Mouse (Mus musculus): ENCODE data around the gene Dcaf10. TPM values are rescaled to one million over a fixed set of nuclear protein-coding genes. Genes with fewer than 3 reads are reported as not detected.

The Dcaf10 gene
- polyA plus RNA-seq (2014; fragmentation: Illumina TruSeq; extraction: RNeasy Lipid Tissue Mini Kit (QIAGEN cat#74804); ENCODE audit: insufficient read depth, low read depth, low replicate concordance), result 8.1 TPM

DNA sequence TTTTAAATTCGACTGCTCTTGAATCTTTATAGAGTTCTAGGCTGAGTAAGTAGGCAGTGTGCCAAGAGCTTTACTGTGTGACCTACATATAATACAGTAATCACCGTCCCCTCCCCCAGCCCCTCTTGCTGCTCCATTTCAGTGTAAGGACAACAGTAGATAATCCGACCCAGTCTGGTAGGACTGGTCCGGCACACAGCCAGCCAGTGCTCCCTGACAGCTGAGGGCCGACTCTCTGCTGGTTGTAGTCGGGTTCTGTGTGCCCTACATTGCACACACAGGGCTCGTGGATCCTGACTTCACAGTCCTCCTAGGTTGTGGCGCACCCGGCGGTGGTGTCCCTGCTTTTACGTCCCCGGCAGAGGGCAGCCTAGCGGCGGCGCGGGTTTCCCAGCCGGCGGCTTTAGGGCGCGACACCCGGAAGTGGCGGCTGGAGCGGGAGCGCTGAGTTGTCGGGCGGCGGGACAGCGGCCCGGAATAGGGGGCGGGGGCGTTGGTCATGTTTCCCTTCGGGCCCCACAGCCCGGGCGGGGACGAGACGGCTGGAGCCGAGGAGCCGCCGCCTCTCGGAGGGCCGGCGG is at the start of gene Dcaf10:
Gene Dcaf10, plus strand, starts transcription at position 433 of the 581 bp plus-strand sequence.

DNA sequence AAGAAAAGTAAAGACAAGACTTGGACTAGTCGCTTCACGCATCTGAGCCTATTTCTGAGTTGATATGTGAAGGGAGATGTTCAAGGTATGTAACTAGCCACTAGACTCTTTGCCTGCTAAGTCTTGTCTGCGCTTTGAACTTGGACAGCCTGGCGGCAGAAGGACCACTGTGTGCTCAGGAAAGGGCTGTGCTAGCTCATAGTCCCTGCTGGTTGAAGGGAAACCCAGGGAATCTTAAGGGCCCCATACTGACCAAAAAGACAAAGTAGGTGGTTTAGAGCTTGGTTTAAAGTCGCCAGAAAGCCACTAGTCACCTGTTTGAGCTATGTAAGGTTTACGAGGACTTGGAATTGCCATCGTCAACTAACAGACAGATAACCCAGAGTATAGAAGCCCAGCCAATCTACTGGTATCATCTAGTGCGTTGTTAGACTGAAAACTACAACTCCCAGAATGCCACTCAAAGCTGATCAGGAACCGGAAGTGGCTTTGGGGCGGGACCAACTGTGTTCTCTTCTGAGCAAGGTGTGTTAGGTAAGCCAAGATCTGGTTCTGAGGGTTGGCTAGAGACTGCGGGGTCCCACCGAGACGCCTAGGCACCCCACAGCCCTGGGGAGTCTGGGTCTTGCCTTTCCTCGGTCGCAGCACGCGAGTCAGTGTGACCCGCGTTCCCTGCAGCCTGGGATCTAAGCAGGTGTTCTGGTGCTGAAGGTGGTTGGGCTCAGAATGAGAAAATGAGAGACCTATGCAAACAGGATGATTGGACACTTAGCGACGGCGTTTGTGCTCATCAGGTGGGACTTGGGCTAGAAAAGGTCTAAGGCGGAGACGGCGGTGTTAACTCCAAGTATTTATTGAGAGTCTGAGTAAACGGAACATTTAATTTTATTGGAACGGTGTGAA is 45.0 kb upstream of the Dcaf10 start, which contains the start of gene Trmt10b:
Gene Trmt10b, plus strand, starts transcription at position 466 of the 903 bp plus-strand sequence.

DNA sequence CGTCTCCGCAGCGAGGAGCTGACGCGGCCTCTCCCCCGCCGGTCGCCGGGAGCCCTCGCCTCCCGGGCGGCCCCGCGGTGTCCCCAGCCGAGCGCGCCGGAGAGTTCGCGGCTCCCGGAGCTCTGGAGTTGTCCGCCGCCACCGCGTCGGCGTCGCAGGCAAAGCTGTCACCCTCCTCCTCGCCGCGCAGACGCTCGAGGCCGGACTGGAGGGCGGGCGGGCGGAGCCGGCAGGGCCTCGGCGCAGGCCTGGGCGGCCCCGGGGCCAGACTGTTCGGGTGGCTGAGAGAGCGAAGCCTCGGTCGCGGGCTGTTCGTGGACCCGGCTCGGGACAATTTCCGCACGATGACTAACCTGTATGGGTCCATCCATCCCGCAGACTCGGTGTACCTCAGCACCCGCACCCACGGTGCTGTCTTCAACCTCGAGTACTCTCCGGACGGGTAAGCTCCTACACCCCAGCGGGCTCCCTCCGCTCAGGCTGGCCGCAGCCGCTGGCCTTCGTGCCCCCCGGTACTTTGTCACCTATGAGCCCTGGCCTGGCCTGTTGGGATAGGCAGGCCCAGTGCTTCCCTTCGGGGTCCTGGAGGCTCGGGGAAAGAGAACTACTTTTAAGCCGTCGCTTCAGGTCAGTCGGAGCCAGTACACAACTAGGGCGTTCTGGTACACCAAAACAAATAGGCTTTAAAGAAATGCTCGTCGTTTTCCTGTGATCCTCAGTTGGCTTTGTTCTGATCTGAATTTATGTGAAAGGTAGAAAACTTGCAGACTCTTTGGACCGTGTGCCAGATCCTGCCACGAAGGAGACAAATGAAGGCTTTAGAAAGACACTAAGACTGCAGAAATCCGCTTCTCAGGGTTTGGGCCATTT is 620 bp downstream of the Dcaf10 start, which contains the start of gene Exosc3:
Gene Exosc3, minus strand, starts transcription at position 447 of the 870 bp plus-strand sequence.

DNA sequence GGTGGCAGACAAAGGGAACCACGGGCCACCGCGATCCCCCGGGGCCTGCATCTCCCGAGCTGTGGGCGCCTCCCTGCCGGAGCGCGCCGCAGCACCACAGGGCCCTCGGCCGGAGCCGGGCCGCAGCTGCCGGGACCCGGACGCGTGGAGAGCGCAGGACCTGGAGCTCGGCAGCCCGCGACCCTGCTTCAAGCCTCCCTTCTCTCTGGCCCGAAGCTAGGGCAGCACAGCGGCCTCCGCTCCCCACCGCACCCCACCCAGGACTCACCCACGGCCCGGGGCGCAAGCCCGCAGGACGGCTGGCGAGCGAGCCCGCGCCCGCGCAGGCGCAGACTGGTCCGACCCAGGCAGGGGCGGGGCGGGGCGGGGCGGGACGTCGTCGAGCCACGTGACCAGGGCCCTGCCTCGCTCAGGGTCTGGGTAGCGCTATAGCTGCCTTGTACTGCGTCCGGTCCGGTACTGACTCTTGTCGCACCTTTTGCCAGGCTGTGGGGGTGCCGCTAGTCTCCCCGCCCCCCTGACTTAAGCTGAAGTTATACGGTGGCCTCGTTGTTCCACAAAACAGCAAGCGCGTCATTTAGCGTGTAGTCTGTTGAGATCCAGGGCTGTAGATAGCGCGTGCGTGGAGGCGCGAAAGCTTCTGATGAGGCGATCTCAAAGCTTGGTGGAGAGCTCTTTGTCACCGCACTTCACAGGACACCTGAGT is 66.7 kb downstream of the Dcaf10 start, which contains the start of gene Slc25a51:
Gene Slc25a51, minus strand, starts transcription at position 340 of the 706 bp plus-strand sequence.

Other genes starting within 250 kb of the Dcaf10 start
- 145 TPM for gene Tomm5, start 234.0 kb upstream of the Dcaf10 start, polyA plus RNA-seq (2014; fragmentation: Illumina TruSeq; extraction: RNeasy Lipid Tissue Mini Kit (QIAGEN cat#74804); ENCODE audit: insufficient read depth, low read depth, low replicate concordance)
- 0.91 TPM for gene Frmpd1, start 157.2 kb upstream of the Dcaf10 start, polyA plus RNA-seq (2014; fragmentation: Illumina TruSeq; extraction: RNeasy Lipid Tissue Mini Kit (QIAGEN cat#74804); ENCODE audit: insufficient read depth, low read depth, low replicate concordance)
- gene Trmt10b, start 45.0 kb upstream of the Dcaf10 start, polyA plus RNA-seq (2014; fragmentation: Illumina TruSeq; extraction: RNeasy Lipid Tissue Mini Kit (QIAGEN cat#74804); ENCODE audit: insufficient read depth, low read depth, low replicate concordance), result 9.9 TPM
- gene Exosc3, start 631 bp downstream of the Dcaf10 start, polyA plus RNA-seq (2014; fragmentation: Illumina TruSeq; extraction: RNeasy Lipid Tissue Mini Kit (QIAGEN cat#74804); ENCODE audit: insufficient read depth, low read depth, low replicate concordance), result 31.0 TPM
- 35.8 TPM for gene Slc25a51, start 66.7 kb downstream of the Dcaf10 start, polyA plus RNA-seq (2014; fragmentation: Illumina TruSeq; extraction: RNeasy Lipid Tissue Mini Kit (QIAGEN cat#74804); ENCODE audit: insufficient read depth, low read depth, low replicate concordance)
- 19.1 TPM for gene Shb, start 190.4 kb downstream of the Dcaf10 start, polyA plus RNA-seq (2014; fragmentation: Illumina TruSeq; extraction: RNeasy Lipid Tissue Mini Kit (QIAGEN cat#74804); ENCODE audit: insufficient read depth, low read depth, low replicate concordance)

Measured in lung, adult 10 weeks (tissue).